Mouse (Mus musculus) forebrain, embryonic 14.5 days (tissue): ENCODE measurements at regions not wholly inside any gene's neighbourhood (a gene's known extent, or its start where the extent isn't known, plus 50 kb on each side); places are given as distances from the start of the nearest gene placed in this dataset.

Experiments used
- ATAC-seq: fragments of 200-750 bp; cut with Nextera tagmentation; 2 replicates; pipeline ENCODE4 v1.8.0; 2017; ENCODE audit warnings: mild to moderate bottlenecking, moderate library complexity
- DNase-seq: peaks from one replicate; pipeline ENCODE4 v3.0.0-alpha.2; 2015; ENCODE audit warnings: low spot score
- H3K27ac ChIP-seq: fragments of 300-500 bp; sonication (generic); 2 replicates; pipeline ENCODE4 v1.5.1; 2014; ENCODE audit warnings: low read depth, mild to moderate bottlenecking, control low read depth, low read length, moderate library complexity
- H3K27me3 ChIP-seq: fragments of 300-500 bp; sonication (generic); replicated peaks from 2 replicates; pipeline ENCODE4 v1.6.1; 2014; ENCODE audit warnings: low read length, control low read depth, mixed read lengths; ENCODE audit not compliant: control insufficient read depth, insufficient read depth
- H3K36me3 ChIP-seq: fragments of 300-500 bp; sonication (generic); 2 replicates; pipeline ENCODE4 v1.6.1; 2014; ENCODE audit warnings: low read length, control low read depth; ENCODE audit not compliant: control insufficient read depth, insufficient read depth
- H3K4me1 ChIP-seq: fragments of 300-500 bp; sonication (generic); 2 replicates; pipeline ENCODE4 v1.6.1; 2014; ENCODE audit warnings: antibody characterized with exemption, low read length, control low read depth; ENCODE audit not compliant: control insufficient read depth, insufficient read depth
- H3K4me2 ChIP-seq: fragments of 300-500 bp; sonication (generic); 2 replicates; pipeline ENCODE4 v1.6.1; 2014; ENCODE audit warnings: mild to moderate bottlenecking, control low read depth, low read length
- H3K4me3 ChIP-seq: fragments of 300-500 bp; sonication (generic); 2 replicates; pipeline ENCODE4 v1.5.1; 2014; ENCODE audit warnings: low read depth, low read length, control low read depth
- H3K9ac ChIP-seq: fragments of 300-500 bp; sonication (generic); 2 replicates; pipeline ENCODE4 v1.6.1; 2014; ENCODE audit warnings: mild to moderate bottlenecking, low read length, control low read depth, moderate library complexity
- H3K9me3 ChIP-seq: fragments of 300-500 bp; sonication (generic); replicated peaks from 2 replicates; pipeline ENCODE4 v1.6.1; 2016; ENCODE audit warnings: low read length, control low read depth, mixed read lengths; ENCODE audit not compliant: control insufficient read depth
- WGBS: fragments of 180-500 bp; shearing (Covaris S2); extraction: QIAGEN DNeasy Blood & Tissue Kit; methylation state at CpG from one replicate; pipeline ENCODE4 v1.1.7; 2014; 5-methylcytosine and 5-hydroxymethylcytosine counted together

DNA sequence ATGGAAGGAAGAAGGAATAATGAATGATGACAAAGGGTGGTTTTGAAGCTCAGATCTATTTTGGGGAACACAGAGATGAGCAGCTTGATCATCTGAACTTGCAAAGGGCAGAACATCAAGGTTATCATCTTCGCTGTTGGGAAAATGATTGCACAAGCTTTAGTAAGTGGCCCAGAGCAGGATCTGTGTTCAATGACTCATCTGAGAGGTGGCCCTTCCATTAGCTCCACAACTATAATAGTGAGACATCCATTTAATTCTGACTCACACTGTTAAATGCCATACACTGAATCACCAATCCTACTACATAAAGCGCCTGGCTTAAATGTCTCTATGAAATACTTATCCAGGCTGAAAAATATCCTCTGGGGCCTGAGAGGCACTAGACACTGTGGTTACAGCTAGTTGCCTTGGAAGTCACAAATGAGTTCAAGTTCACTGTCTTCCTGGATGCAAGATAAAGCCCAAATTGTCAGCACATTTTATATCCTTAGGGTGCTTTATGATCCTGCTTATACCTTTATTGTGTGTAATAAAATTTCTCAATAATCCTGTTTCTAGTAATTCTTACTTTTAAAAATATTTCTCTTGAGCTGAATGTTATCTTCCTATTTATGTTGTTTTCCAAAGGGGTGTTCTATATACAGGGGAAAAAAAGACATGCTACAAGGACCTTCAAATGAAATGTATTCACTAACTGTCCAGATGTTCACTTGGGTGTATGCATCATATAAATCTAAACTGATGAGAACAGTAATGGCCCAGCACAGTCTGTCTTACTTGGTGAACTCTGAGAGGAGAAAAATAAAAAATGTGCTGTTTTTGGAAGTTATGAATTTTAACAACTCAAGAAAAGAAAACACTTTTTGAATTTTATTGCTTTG, 687.9 kb upstream of the Cited2 start:
- 95% methylated on average over 2 of the region's 2 CpGs for WGBS
- no peaks in the 10 kb centered on the region for H3K27me3 ChIP-seq
- ATAC-seq: no peak
- no peaks in the 10 kb centered on the region for H3K4me1 ChIP-seq
- H3K9me3 ChIP-seq: no peaks in the 10 kb centered on the region
- no peaks in the 10 kb centered on the region for H3K36me3 ChIP-seq
- no peak for DNase-seq
- no peak overlapping the region for H3K9ac ChIP-seq
- H3K4me3 ChIP-seq: no peak overlapping the region
- no peak overlapping the region for H3K4me2 ChIP-seq
- no peak overlapping the region for H3K27ac ChIP-seq

DNA sequence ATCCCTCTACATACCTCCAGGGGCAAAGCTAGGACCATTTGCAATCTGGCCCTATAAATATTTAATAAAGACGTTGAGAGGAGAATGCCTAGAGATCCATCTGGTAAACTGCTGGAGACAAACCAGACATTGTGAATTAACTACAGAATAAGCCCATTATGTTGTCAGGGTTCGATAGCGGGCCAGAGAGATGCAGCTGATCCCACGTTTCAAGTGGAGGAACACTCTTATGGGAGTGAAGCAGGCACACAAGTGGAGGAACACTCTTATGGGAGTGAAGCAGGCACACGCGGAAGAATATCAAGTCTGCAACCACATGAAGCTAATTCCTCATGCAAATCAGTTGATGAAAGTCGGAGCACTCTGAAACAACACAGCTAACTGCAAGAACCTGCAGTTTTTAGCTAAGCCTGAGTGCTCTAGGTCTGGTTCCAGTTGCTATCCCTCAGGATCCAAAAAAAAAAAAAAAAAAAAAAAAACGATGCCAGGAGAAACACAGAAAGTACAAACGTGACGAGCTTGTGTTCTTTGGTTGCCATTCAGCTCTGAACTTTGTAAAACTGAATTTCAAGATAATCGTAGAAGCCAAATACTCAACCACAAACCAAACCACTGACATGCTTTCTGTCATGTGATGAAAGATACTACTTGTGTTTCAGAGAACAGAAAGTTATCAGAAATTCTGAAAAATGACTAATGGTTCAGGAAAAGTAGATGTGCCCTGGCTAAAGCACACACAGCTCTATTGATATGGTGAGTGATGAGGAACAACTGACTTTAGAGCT, 684.6 kb upstream of the Cited2 start:
- H3K4me3 ChIP-seq: no peak overlapping the region
- no peaks in the 10 kb centered on the region for H3K9me3 ChIP-seq
- H3K4me1 ChIP-seq: no peaks in the 10 kb centered on the region
- no peak overlapping the region for H3K4me2 ChIP-seq
- 80% methylated on average over 11 of the region's 11 CpGs for WGBS
- DNase-seq (no peak), ATAC-seq (no peak)
- no peaks in the 10 kb centered on the region for H3K36me3 ChIP-seq
- H3K27me3 ChIP-seq: no peaks in the 10 kb centered on the region
- no peak overlapping the region for H3K9ac ChIP-seq
- H3K27ac ChIP-seq: no peak overlapping the region

GRCm38 (mm10) chr10:17042090-17042489, 680.9 kb upstream of the Cited2 start:
- ATAC-seq (no peak), DNase-seq (no peak)
- WGBS: 100% methylated on average over 1 of the region's 1 CpGs
- H3K9me3 ChIP-seq: no peaks in the 10 kb centered on the region
- H3K4me3 ChIP-seq: no peak overlapping the region
- no peaks in the 10 kb centered on the region for H3K27me3 ChIP-seq
- no peak overlapping the region for H3K27ac ChIP-seq
- no peak overlapping the region for H3K9ac ChIP-seq
- no peak overlapping the region for H3K4me2 ChIP-seq
- H3K4me1 ChIP-seq: no peaks in the 10 kb centered on the region
- H3K36me3 ChIP-seq: no peaks in the 10 kb centered on the region

GRCm38 (mm10) chr10:17042973-17043372, 680.0 kb upstream of the Cited2 start:
- Histone ChIP-seq H3K4me1 (no peaks in the 10 kb centered on the region), H3K9me3 (no peaks in the 10 kb centered on the region), H3K4me2 (no peak overlapping the region), H3K4me3 (no peak overlapping the region), H3K36me3 (no peaks in the 10 kb centered on the region), H3K27me3 (no peaks in the 10 kb centered on the region), H3K27ac (no peak overlapping the region), H3K9ac (no peak overlapping the region)
- 93% methylated on average over 3 of the region's 3 CpGs for WGBS
- DNase-seq (no peak), ATAC-seq (no peak)

GRCm38 (mm10) chr10:17046765-17047164, 676.3 kb upstream of the Cited2 start:
- Histone ChIP-seq H3K9ac (no peak overlapping the region), H3K4me1 (no peaks in the 10 kb centered on the region), H3K27ac (no peak overlapping the region), H3K9me3 (no peaks in the 10 kb centered on the region), H3K27me3 (no peaks in the 10 kb centered on the region), H3K4me3 (no peak overlapping the region), H3K4me2 (no peak overlapping the region), H3K36me3 (no peaks in the 10 kb centered on the region)
- WGBS: 90% methylated on average over 5 of the region's 5 CpGs
- no peak for DNase-seq
- no peak for ATAC-seq

DNA sequence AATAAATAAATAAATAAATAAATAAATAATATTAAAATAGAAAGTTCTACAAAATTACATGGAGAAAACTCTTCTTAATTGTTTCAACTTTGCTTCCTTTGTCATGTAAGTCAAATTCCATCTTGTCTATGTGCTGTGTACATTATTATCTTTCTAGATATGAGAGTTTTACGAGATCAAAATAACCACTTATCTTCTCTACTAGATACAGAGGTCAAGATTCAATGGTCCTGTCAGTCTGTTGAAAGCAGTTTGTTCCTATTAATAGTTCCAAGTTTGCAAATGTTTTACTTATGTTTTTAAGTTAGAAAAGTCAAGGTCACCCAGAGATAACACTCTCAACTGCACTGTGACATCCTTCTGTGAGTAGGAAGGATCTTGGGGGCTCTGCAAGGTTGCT, 650.1 kb upstream of the Cited2 start:
- H3K27me3 ChIP-seq: no peaks in the 10 kb centered on the region
- H3K36me3 ChIP-seq: no peaks in the 10 kb centered on the region
- no peak overlapping the region for H3K9ac ChIP-seq
- ATAC-seq (no peak), DNase-seq (no peak)
- H3K4me3 ChIP-seq: no peak overlapping the region
- peaks cover 6% of the 10 kb centered on the region; the same call in 1 of the 2 replicates for H3K4me1 ChIP-seq
- H3K4me2 ChIP-seq: no peak overlapping the region
- WGBS: 96% methylated on average over 1 of the region's 1 CpGs
- H3K9me3 ChIP-seq: no peaks in the 10 kb centered on the region
- H3K27ac ChIP-seq: no peak overlapping the region

DNA sequence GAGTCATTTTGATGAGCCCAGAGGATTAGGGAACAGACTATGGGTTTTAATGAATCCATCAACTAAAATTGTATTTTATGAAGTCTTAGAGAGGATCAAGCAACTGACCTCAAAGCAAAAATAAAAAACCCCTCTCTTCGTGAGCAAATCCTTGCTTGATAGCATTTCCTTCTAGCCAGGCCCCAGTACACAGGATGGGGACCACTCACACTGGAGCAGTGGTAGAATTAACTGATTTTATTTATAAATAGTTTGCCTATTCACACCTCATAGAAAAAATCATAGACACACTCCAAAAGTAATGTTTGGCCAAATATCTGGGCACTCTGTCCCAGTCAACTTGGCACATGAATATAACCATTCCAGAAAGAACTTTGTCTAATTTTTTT, 649.0 kb upstream of the Cited2 start:
- no peak overlapping the region for H3K4me3 ChIP-seq
- DNase-seq (no peak), ATAC-seq (peak; percentile 18; the same call in 1 of the 2 replicates)
- H3K9ac ChIP-seq: no peak overlapping the region
- peaks cover 6% of the 10 kb centered on the region; the same call in 1 of the 2 replicates for H3K4me1 ChIP-seq
- H3K36me3 ChIP-seq: no peaks in the 10 kb centered on the region
- no peaks in the 10 kb centered on the region for H3K9me3 ChIP-seq
- no peak overlapping the region for H3K27ac ChIP-seq
- H3K27me3 ChIP-seq: no peaks in the 10 kb centered on the region
- WGBS: 9% methylated on average over 1 of the region's 1 CpGs
- no peak overlapping the region for H3K4me2 ChIP-seq

- DNase-seq: peak; percentile 59
- H3K4me3 ChIP-seq: no peak overlapping the region
- H3K4me1 ChIP-seq: peaks cover 6% of the 10 kb centered on the region; the same call in 1 of the 2 replicates
- ATAC-seq: peak; percentile 81
- no peak overlapping the region for H3K27ac ChIP-seq
- no peak overlapping the region for H3K4me2 ChIP-seq
- no peaks in the 10 kb centered on the region for H3K9me3 ChIP-seq
- WGBS: 3% methylated on average over 6 of the region's 6 CpGs
- H3K36me3 ChIP-seq: no peaks in the 10 kb centered on the region
- H3K27me3 ChIP-seq: no peaks in the 10 kb centered on the region
- peak overlapping the region; percentile 17 for H3K9ac ChIP-seq
Measured at GRCm38 (mm10) chr10:17074402-17075027, 648.5 kb upstream of the Cited2 start.
